Mouse (Mus musculus) embryonic facial prominence, embryonic 13.5 days (tissue): ENCODE results near the gene Hormad2. TPM values are rescaled to one million over a fixed set of nuclear protein-coding genes. Genes with fewer than 3 reads are reported as not detected.

ENCODE experiments used
- ATAC-seq: fragments of 200-750 bp; cut with Nextera tagmentation; 2 replicates; pipeline ENCODE4 v1.8.0; 2017; ENCODE audit warnings: low read depth; ENCODE audit not compliant: insufficient number of reproducible peaks, insufficient read depth, low FRiP score, low TSS enrichment
- H3K27ac ChIP-seq: fragments of 300-500 bp; sonication (generic); 2 replicates; pipeline ENCODE4 v1.5.1; 2015; ENCODE audit warnings: moderate library complexity, mild to moderate bottlenecking, inconsistent platforms
- H3K27me3 ChIP-seq: fragments of 300-500 bp; sonication (generic); 2 replicates; pipeline ENCODE4 v1.6.1; 2015; ENCODE audit warnings: mild to moderate bottlenecking, inconsistent platforms
- H3K36me3 ChIP-seq: fragments of 300-500 bp; sonication (generic); 2 replicates; pipeline ENCODE4 v1.6.1; 2015; ENCODE audit warnings: mild to moderate bottlenecking, inconsistent platforms
- H3K4me1 ChIP-seq: fragments of 300-500 bp; sonication (generic); 2 replicates; pipeline ENCODE4 v1.6.1; 2015; ENCODE audit warnings: inconsistent platforms
- H3K4me2 ChIP-seq: fragments of 300-500 bp; sonication (generic); 2 replicates; pipeline ENCODE4 v1.6.1; 2015; ENCODE audit warnings: moderate library complexity, mild to moderate bottlenecking, inconsistent platforms
- H3K4me3 ChIP-seq: fragments of 300-500 bp; sonication (generic); 2 replicates; pipeline ENCODE4 v1.5.1; 2015; ENCODE audit warnings: mild to moderate bottlenecking, inconsistent platforms
- H3K9ac ChIP-seq: fragments of 300-500 bp; sonication (generic); 2 replicates; pipeline ENCODE4 v1.6.1; 2015; ENCODE audit warnings: mild to moderate bottlenecking, inconsistent platforms
- H3K9me3 ChIP-seq: fragments of 300-500 bp; sonication (generic); 2 replicates; pipeline ENCODE4 v1.6.1; 2016; ENCODE audit warnings: inconsistent platforms
- WGBS: fragments of 180-500 bp; shearing (Covaris S2); methylation state at CpG from one replicate; pipeline ENCODE4 v1.1.7; 2015; ENCODE audit warnings: mixed read lengths; 5-methylcytosine and 5-hydroxymethylcytosine counted together
- polyA plus RNA-seq: library from polyadenylated mRNA; unstranded; fragments of >200 nt; fragmentation: Nextera tagmentation; extraction: Ambion mirVana; gene quantifications from 2 replicates; pipeline ENCODE4 v1.2.1, GENCODE M21; 2015

Gene Hormad2
- polyA plus RNA-seq, 1 experiment from 2014 or later = not detected

DNA sequence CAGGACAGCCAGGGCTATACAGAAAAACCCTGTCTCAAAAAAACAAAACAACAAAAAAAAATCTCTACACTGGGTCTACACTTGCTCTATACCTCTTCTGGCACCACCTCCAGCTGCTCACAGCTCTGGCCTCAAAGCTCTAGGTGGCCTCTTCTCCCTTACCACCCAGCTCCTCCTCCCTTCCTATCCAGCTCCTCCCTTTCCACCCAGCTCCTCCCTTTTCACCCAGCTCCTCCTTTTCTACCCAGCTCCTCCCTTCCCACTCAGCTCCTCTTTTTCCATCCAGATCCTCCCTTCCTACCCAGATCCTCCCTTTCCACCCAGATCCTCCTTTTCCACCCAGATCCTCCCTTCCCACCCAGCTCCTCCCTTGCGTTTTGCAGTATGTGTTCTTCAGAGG is 26.5 kb upstream of the Hormad2 start:
- H3K9ac ChIP-seq = no peak overlapping the region
- no peaks in the 10 kb centered on the region for H3K9me3 ChIP-seq
- no peak overlapping the region for H3K4me3 ChIP-seq
- H3K36me3 ChIP-seq = no peaks in the 10 kb centered on the region
- ATAC-seq = no peak
- H3K4me1 ChIP-seq = peaks cover 4% of the 10 kb centered on the region; the same call in 1 of the 2 replicates
- no peak overlapping the region for H3K4me2 ChIP-seq
- 93% methylated on average over 1 of the region's 1 CpGs for WGBS
- no peaks in the 10 kb centered on the region for H3K27me3 ChIP-seq
- no peak overlapping the region for H3K27ac ChIP-seq

DNA sequence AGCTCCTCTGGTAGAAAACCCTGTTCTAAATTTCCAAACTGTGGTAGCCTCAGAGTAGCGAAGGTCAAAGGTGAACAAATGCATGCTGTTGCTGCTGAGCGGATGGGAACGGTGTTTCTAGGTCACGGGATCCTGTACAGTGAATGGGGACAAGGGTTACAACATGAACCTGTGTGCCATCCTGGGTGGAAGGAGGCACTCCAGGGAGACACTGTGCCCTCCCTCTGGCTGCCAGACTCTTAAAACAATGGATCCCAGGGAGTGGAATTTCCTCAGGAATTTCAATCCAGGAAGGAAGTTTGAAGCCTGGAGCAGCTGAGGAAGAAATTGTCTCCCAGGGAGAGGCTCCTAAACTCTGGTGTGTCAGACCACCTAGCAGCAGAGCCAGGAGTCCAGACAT is 25.3 kb upstream of the Hormad2 start:
- Histone ChIP-seq H3K36me3 (no peaks in the 10 kb centered on the region), H3K27ac (no peak overlapping the region), H3K27me3 (no peaks in the 10 kb centered on the region), H3K9me3 (no peaks in the 10 kb centered on the region), H3K4me2 (no peak overlapping the region), H3K9ac (no peak overlapping the region), H3K4me1 (peaks cover 4% of the 10 kb centered on the region; the same call in 1 of the 2 replicates), H3K4me3 (no peak overlapping the region)
- ATAC-seq = no peak
- 47% methylated on average over 4 of the region's 4 CpGs for WGBS

DNA sequence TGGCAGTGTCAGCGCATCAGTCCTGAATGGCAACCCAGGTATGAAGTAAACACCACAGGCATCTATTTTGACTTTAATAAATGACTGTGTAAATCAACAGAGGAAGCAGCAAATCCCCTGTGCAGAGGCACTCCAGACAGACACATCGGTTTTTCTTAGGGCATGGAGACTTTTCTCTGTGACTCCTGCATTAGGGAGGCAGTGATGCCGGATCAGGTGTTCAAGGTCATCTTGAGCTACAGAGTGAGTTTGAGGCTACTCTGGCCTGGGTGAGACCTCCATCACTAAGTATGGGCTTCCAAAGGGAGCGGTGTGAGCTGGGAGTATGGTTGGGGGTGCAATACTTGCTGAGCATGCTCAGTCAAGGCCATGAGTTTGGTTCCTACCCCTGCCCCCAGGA is 23.7 kb upstream of the Hormad2 start:
- ATAC-seq = no peak
- no peak overlapping the region for H3K4me3 ChIP-seq
- no peaks in the 10 kb centered on the region for H3K9me3 ChIP-seq
- WGBS = 86% methylated on average over 4 of the region's 4 CpGs
- H3K9ac ChIP-seq = no peak overlapping the region
- H3K4me1 ChIP-seq = peaks cover 4% of the 10 kb centered on the region; the same call in 1 of the 2 replicates
- H3K27ac ChIP-seq = no peak overlapping the region
- no peaks in the 10 kb centered on the region for H3K27me3 ChIP-seq
- no peak overlapping the region for H3K4me2 ChIP-seq
- no peaks in the 10 kb centered on the region for H3K36me3 ChIP-seq

DNA sequence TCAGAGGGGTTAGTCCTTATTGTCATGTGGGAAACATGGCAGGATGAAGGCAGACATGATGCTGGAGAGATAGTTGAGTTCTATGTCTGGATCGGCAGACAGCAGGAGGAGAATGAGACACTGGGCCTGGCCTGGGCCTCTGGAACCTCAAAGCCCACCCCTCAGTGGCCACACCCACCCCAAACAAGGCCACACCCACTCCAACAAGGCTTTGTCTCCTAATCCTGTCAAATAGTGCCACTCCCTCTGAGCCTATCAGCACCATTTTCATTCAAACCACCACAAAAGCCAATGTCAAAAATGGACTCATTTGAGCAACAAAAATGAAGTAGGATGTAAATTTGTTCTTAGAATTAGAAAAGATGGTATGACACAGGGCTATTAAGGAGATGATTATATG is 23.3 kb upstream of the Hormad2 start:
- Histone ChIP-seq H3K9me3 (no peaks in the 10 kb centered on the region), H3K27ac (no peak overlapping the region), H3K9ac (no peak overlapping the region), H3K4me2 (no peak overlapping the region), H3K27me3 (no peaks in the 10 kb centered on the region), H3K36me3 (no peaks in the 10 kb centered on the region), H3K4me1 (peaks cover 4% of the 10 kb centered on the region; the same call in 1 of the 2 replicates), H3K4me3 (no peak overlapping the region)
- 65% methylated on average over 1 of the region's 1 CpGs for WGBS
- no peak for ATAC-seq

DNA sequence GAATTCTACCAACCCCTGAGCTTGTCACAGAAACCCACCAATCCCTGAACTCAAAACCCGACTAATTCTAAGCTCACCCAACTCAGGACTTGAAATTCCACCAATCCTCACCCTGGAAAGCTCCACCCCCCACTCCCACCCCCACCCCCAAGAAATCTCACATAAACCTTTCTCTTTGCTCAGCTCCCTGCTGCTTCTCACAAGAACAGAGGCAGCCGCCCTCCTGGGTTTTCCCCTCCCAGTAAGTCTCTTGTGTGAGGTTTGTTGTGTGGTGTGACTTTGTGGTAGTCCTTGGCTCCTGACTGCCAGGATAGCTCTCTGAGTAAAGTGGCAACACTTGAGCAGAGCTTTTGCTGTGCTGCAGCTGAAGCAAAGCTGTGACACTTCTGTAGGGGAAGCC is 22.0 kb upstream of the Hormad2 start:
- WGBS = 58% methylated on average over 2 of the region's 2 CpGs
- Histone ChIP-seq H3K4me2 (no peak overlapping the region), H3K9me3 (no peaks in the 10 kb centered on the region), H3K9ac (no peak overlapping the region), H3K4me3 (no peak overlapping the region), H3K27me3 (no peaks in the 10 kb centered on the region), H3K36me3 (no peaks in the 10 kb centered on the region), H3K4me1 (peaks cover 4% of the 10 kb centered on the region; the same call in 1 of the 2 replicates), H3K27ac (no peak overlapping the region)
- no peak for ATAC-seq

DNA sequence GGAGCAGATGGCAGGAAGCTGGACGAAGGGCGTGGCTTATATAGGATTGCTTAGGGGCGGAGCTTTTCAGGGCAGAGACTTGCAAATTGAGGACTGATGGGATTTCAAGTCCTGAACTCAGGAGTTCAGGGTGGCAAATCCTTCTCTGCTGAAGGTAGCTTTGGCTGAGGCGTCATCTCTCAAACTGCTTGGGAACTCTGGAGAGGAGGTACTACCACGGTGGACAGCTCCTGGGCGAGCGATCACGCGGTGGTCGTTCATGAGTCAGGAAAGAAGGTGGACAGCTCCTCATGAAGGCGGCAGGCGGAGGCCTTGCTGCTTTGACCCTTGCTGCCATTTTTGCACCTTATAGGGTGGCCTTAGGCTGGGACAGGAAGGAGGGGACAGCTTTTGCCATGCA is 20.2 kb upstream of the Hormad2 start:
- Histone ChIP-seq H3K36me3 (no peaks in the 10 kb centered on the region), H3K9ac (no peak overlapping the region), H3K27me3 (no peaks in the 10 kb centered on the region), H3K4me1 (peaks cover under 1% of the 10 kb centered on the region; the same call in 1 of the 2 replicates), H3K27ac (no peak overlapping the region), H3K9me3 (no peaks in the 10 kb centered on the region), H3K4me2 (no peak overlapping the region), H3K4me3 (no peak overlapping the region)
- ATAC-seq = no peak
- 20% methylated on average over 12 of the region's 12 CpGs for WGBS

DNA sequence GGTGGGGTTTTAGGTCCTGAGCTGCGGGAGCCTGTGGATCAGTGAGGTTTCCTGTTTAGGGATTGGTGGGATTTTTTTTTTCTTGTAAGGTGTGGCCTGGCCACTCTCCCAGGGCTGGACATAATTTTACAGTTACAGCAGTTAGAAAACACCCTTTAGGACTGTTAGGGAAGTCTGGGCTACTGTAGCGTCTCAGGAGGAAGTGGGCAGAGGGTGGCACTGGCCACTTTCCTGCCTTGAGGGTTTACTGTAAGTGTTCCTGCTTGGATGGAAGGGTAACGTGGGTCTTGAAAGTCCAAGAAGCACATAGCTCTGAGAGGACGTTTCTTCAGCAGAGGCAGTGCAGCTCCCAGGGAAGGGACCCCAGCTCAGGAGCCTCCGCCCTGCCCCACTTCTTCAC is 19.7 kb upstream of the Hormad2 start:
- Histone ChIP-seq H3K27ac (no peak overlapping the region), H3K9ac (no peak overlapping the region), H3K9me3 (no peaks in the 10 kb centered on the region), H3K4me1 (no peaks in the 10 kb centered on the region), H3K4me2 (no peak overlapping the region), H3K36me3 (no peaks in the 10 kb centered on the region), H3K4me3 (no peak overlapping the region), H3K27me3 (no peaks in the 10 kb centered on the region)
- WGBS = 64% methylated on average over 5 of the region's 5 CpGs
- no peak for ATAC-seq

DNA sequence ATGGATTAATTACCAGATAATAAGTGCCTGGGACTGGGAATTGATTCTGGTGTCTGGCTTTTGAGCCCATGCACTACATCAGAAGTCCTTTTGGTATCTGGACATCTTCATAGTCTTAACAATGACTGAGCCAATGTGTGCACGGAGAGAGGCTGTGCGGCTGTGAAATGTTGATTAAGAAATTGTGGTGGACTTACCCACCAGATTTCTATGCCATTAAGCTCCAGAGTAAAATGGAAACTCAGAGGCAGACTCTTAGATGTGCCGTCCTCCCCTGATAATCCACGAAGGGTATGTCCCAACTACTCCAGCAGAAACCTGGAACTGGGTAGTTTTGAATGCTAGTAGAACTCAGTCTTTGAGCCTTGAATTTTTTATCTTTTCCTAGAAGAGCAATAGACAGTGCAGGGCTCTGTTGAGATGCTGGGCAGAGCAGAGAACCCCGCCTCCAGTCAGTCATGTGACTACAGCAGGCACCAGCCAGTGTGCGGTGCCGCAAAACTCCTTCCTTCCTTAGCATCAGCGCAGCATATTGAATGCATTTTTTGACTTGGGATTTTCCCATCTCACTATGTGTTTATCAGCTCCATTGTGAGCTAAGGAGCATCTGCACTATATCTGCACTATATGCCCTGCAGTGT is 14.1 kb upstream of the Hormad2 start:
- 68% methylated on average over 8 of the region's 8 CpGs for WGBS
- H3K4me3 ChIP-seq = no peak overlapping the region
- no peak overlapping the region for H3K9ac ChIP-seq
- no peak for ATAC-seq
- no peaks in the 10 kb centered on the region for H3K4me1 ChIP-seq
- H3K4me2 ChIP-seq = no peak overlapping the region
- H3K9me3 ChIP-seq = no peaks in the 10 kb centered on the region
- H3K27me3 ChIP-seq = 0 out of 2 replicates have a peak, but pooled peaks cover 3% of the 10 kb centered on the region
- H3K27ac ChIP-seq = no peak overlapping the region
- no peaks in the 10 kb centered on the region for H3K36me3 ChIP-seq

DNA sequence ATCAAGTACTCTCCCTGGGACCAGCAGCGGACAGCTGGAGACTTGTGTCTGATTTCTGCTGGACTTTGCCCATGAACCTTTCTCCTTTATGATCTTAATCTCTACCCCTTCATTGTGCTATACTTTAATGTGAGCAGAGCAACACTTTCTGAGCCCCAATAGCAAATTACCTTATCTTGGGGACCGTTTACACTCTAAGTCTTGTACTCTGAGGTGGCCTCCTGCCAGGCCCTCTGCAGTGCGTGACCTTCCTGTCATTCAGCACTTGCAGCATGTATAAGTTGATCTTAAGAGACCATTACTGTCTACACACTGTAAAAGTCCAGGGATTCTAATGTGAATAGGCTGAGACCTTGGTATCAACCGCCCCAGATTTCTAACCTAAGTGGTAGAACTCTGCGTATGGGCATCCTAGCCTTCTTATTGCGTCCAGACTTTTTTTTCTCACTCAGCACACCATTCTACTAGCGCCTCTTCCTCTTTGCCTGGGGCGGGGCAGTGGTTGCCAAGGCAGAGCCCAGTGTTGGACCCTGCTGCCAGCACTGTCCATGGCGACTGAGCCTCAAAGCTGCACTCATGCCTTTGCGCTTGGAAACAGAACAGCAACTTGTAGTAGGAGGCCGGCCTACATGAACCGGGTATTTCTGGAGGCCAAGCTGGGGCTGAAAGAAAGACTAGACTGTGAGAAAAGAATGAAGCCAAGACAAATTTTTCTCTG is 11.7 kb upstream of the Hormad2 start:
- no peak overlapping the region for H3K4me2 ChIP-seq
- 84% methylated on average over 12 of the region's 12 CpGs for WGBS
- no peaks in the 10 kb centered on the region for H3K4me1 ChIP-seq
- H3K27ac ChIP-seq = no peak overlapping the region
- no peak for ATAC-seq
- no peaks in the 10 kb centered on the region for H3K9me3 ChIP-seq
- H3K27me3 ChIP-seq = 0 out of 2 replicates have a peak, but pooled peaks cover 3% of the 10 kb centered on the region
- no peak overlapping the region for H3K9ac ChIP-seq
- no peaks in the 10 kb centered on the region for H3K36me3 ChIP-seq
- H3K4me3 ChIP-seq = no peak overlapping the region

DNA sequence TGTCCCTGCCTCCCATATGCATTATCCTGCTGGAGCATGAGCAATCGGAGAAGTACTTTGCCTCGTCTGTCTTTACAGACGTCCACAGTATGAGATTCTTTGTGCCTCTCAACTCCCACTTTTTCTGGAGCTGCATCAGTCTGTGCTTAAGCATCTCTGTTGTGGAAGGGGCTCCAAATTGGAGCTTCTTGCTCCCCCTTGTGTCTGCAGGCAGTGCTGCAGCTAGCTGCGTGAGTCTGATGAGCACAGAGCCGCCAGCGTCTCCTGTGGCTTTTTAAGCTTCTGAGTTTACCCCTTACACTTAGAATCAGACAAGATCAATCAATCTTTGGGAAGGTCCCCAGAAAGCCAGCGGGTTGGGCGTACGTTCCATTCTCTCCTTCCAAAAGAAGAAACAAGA is 10.2 kb upstream of the Hormad2 start:
- Histone ChIP-seq H3K4me2 (no peak overlapping the region), H3K9ac (no peak overlapping the region), H3K9me3 (no peaks in the 10 kb centered on the region), H3K4me3 (no peak overlapping the region), H3K36me3 (no peaks in the 10 kb centered on the region), H3K27me3 (0 out of 2 replicates have a peak, but pooled peaks cover 3% of the 10 kb centered on the region), H3K4me1 (no peaks in the 10 kb centered on the region), H3K27ac (no peak overlapping the region)
- WGBS = 26% methylated on average over 9 of the region's 9 CpGs
- ATAC-seq = no peak

DNA sequence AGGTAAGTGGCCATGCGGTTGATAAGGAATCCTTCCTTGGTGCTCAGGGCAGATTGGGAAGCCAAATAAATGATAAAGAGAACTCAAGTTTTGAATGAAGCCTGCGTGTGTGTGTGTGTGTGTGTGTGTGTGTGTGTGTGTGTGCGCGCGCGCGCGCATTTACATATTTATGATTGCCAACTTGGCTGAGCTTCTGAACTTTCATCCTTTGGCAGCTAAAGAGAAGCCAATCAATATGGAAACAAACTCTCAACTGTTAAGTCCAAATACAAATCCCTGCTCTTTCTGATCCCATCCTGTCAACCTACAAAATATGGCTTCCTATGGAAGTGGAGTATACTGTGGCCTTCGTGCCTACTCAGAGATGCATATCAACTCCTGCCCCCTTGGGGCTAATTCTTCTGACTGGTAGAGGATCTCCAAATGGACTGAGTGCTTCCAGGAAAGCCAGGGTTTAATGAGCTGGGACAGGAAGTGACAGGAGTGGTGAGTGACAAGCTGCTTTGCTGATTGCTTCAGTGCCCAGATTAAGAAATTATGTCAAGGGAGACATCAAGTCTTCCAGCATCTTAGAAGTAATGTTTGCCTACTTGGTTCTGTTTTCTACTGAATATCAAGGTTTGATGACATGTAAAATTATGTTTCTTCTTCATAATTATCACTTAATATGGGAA is 5.4 kb upstream of the Hormad2 start:
- H3K36me3 ChIP-seq = no peaks in the 10 kb centered on the region
- no peak overlapping the region for H3K27ac ChIP-seq
- WGBS = 89% methylated on average over 9 of the region's 9 CpGs

DNA sequence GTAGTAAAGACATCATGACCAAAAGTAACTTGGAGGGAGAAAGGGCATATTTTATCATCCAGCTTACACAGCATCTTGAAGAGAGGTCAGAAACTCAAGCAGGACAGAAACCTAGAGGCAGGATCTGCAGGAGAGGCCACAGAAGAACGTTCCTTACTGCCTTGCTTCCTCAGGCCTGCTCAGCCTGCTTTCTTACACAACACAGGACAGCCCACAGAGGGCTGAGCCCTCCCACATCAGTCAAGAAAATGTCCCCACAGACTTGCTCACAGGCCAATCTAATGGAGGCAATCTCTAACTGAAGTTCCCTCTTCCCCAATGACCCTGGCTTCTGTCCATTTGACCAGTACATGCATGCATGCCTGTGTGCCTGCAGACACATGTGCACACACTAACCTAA is 1.4 kb upstream of the Hormad2 start:
- H3K36me3 ChIP-seq = no peaks in the 10 kb centered on the region
- 27% methylated on average over 1 of the region's 1 CpGs for WGBS
- no peak for ATAC-seq

More for the DNA sequence above, 5.4 kb upstream of the Hormad2 start:
- ATAC-seq = no peak
- H3K27me3 ChIP-seq = no peaks in the 10 kb centered on the region
- H3K4me1 ChIP-seq = no peaks in the 10 kb centered on the region
- H3K9ac ChIP-seq = no peak overlapping the region
- no peaks in the 10 kb centered on the region for H3K9me3 ChIP-seq
- no peak overlapping the region for H3K4me3 ChIP-seq
- no peak overlapping the region for H3K4me2 ChIP-seq

More for the DNA sequence above, 1.4 kb upstream of the Hormad2 start:
- Histone ChIP-seq H3K27me3 (no peaks in the 10 kb centered on the region), H3K9ac (no peak overlapping the region), H3K4me2 (no peak overlapping the region), H3K4me1 (no peaks in the 10 kb centered on the region), H3K27ac (no peak overlapping the region), H3K4me3 (no peak overlapping the region), H3K9me3 (no peaks in the 10 kb centered on the region)
